Mouse (Mus musculus) limb, embryonic 11.5 days (tissue): ENCODE data around the gene Armc2. TPM values are rescaled to one million over a fixed set of nuclear protein-coding genes. Genes with fewer than 3 reads are reported as not detected.

ENCODE experiments used
- ATAC-seq: fragments of 200-750 bp; cut with Nextera tagmentation; 2 replicates; pipeline ENCODE4 v1.8.0; 2017; ENCODE audit warnings: low read depth; ENCODE audit not compliant: insufficient number of reproducible peaks, low FRiP score, low TSS enrichment
- DNase-seq: peaks from one replicate; pipeline ENCODE4 v3.0.0-alpha.2; 2015; ENCODE audit warnings: low spot score
- H3K27ac ChIP-seq: fragments of 300-500 bp; sonication (generic); replicated peaks from 2 replicates; pipeline ENCODE4 v1.5.1; 2014; ENCODE audit warnings: low read depth, mild to moderate bottlenecking, low read length
- H3K27me3 ChIP-seq: fragments of 300-500 bp; sonication (generic); 2 replicates; pipeline ENCODE4 v1.6.1; 2014; ENCODE audit warnings: mild to moderate bottlenecking, low read length, mixed read lengths; ENCODE audit not compliant: control insufficient read depth, insufficient read depth
- H3K36me3 ChIP-seq: fragments of 300-500 bp; sonication (generic); 2 replicates; pipeline ENCODE4 v1.6.1; 2014; ENCODE audit warnings: mild to moderate bottlenecking, low read length, moderate library complexity, mixed read lengths; ENCODE audit not compliant: control insufficient read depth, insufficient read depth
- H3K4me1 ChIP-seq: fragments of 300-500 bp; sonication (generic); 2 replicates; pipeline ENCODE4 v1.6.1; 2014; ENCODE audit warnings: low read length, mixed read lengths; ENCODE audit not compliant: control insufficient read depth, insufficient read depth
- H3K4me2 ChIP-seq: fragments of 300-500 bp; sonication (generic); 2 replicates; pipeline ENCODE4 v1.6.1; 2014; ENCODE audit warnings: low read depth, mild to moderate bottlenecking, moderate library complexity; ENCODE audit not compliant: severe bottlenecking
- H3K4me3 ChIP-seq: fragments of 300-500 bp; sonication (generic); 2 replicates; pipeline ENCODE4 v1.5.1; 2014; ENCODE audit warnings: low read depth, low read length
- H3K9ac ChIP-seq: fragments of 300-500 bp; sonication (generic); 2 replicates; pipeline ENCODE4 v1.6.1; 2014; ENCODE audit warnings: mild to moderate bottlenecking, low read length
- H3K9me3 ChIP-seq: fragments of 300-500 bp; sonication (generic); 2 replicates; pipeline ENCODE4 v1.6.1; 2016; ENCODE audit warnings: low read length; ENCODE audit not compliant: control insufficient read depth
- WGBS: fragments of 180-500 bp; shearing (Covaris S2); extraction: QIAGEN DNeasy Blood & Tissue Kit; methylation state at CpG from one replicate; pipeline ENCODE4 v1.1.7; 2014; 5-methylcytosine and 5-hydroxymethylcytosine counted together
- polyA plus RNA-seq: library from polyadenylated mRNA; unstranded; fragments of >200 nt; fragmentation: Nextera tagmentation; extraction: Ambion mirVana; gene quantifications from 2 replicates; pipeline ENCODE4 v1.2.1, GENCODE M21; 2014

The Armc2 gene
- polyA plus RNA-seq, 1 experiment from 2014 or later: 7.0 TPM

DNA sequence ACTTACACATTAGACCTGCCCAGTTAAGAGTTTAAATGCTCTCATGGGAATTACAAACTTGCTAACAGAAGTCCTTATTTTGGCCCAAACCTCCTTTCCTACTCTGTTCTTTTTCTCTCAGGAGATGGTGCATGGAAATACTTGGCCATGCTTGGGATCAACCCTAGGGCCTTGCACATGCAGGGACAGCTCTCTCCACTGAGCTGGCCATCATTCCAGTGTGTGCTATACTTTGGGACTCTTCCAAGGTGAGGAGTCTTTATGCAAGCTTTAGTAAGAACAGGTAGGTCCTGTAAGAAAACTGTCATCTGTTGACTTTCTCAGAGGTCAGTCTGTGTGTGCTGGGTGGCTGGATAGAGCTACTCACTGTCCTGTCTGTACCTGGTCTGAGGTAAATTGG, 127.7 kb downstream of the Armc2 start:
- Histone ChIP-seq H3K4me2 (no peak overlapping the region), H3K9ac (no peak overlapping the region), H3K27me3 (no peaks in the 10 kb centered on the region), H3K4me1 (peaks cover 17% of the 10 kb centered on the region), H3K9me3 (no peaks in the 10 kb centered on the region), H3K4me3 (no peak overlapping the region), H3K27ac (no peak overlapping the region), H3K36me3 (no peaks in the 10 kb centered on the region)
- DNase-seq: no peak
- no peak for ATAC-seq

DNA sequence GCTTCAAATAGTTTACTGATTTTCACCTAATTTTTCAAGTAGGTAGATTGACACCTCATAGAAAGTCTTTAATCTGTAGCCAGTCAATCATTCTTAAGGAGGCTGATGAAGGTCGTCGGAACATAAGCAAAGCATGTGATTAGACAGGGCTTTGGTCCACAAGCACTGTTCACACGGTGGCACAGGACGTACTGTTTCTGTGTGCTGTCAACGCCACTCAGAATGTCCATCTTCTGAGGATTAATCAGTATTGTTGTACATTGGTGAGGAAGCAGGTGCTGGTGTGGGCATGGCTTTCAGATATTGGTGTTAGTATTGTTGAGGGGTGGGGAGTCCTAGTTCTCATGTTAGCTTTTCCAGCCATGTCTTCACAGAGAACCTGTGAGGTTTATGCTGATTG, 128.7 kb downstream of the Armc2 start:
- Histone ChIP-seq H3K4me2 (no peak overlapping the region), H3K9ac (no peak overlapping the region), H3K36me3 (no peaks in the 10 kb centered on the region), H3K9me3 (no peaks in the 10 kb centered on the region), H3K4me1 (peaks cover 15% of the 10 kb centered on the region), H3K27ac (no peak overlapping the region), H3K4me3 (no peak overlapping the region), H3K27me3 (no peaks in the 10 kb centered on the region)
- ATAC-seq (no peak), DNase-seq (no peak)
- WGBS: 73% methylated on average over 5 of the region's 5 CpGs

DNA sequence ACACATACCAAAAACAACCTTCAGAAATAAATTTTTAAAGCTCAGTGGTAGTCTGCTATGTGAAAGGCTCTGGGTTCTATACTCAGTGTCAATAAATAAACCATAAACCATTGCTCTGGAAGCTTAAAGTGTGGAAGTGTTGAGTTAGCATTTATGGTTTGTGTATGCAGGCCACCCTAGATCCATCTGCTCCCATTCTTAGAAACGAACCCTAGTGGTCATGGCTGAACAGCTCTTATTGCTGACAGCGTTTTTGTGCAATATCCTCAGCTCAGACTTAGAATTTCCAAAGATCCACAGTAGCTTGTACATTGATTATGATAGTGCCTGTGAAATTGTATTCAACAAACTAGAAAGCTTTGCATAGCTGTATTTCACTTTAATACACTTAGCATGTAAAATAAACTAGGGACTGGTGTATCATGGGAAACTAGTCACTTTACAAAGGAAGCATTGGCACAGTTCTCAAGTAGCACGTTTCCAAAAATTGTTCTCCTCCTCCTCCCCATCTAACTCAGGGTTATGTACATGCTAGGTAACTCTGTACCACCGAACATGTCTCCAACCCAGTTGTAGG, 129.8 kb downstream of the Armc2 start:
- ATAC-seq: no peak
- H3K27me3 ChIP-seq: no peaks in the 10 kb centered on the region
- no peak overlapping the region for H3K9ac ChIP-seq
- DNase-seq: no peak
- H3K4me2 ChIP-seq: peak overlapping the region; percentile 22
- peak overlapping the region; percentile 66; the same call in 1 of the 2 replicates for H3K4me3 ChIP-seq
- WGBS: 55% methylated on average over 4 of the region's 4 CpGs
- no peaks in the 10 kb centered on the region for H3K9me3 ChIP-seq
- H3K4me1 ChIP-seq: 0 out of 2 replicates have a peak, but pooled peaks cover 5% of the 10 kb centered on the region
- no peak overlapping the region for H3K27ac ChIP-seq
- no peaks in the 10 kb centered on the region for H3K36me3 ChIP-seq

DNA sequence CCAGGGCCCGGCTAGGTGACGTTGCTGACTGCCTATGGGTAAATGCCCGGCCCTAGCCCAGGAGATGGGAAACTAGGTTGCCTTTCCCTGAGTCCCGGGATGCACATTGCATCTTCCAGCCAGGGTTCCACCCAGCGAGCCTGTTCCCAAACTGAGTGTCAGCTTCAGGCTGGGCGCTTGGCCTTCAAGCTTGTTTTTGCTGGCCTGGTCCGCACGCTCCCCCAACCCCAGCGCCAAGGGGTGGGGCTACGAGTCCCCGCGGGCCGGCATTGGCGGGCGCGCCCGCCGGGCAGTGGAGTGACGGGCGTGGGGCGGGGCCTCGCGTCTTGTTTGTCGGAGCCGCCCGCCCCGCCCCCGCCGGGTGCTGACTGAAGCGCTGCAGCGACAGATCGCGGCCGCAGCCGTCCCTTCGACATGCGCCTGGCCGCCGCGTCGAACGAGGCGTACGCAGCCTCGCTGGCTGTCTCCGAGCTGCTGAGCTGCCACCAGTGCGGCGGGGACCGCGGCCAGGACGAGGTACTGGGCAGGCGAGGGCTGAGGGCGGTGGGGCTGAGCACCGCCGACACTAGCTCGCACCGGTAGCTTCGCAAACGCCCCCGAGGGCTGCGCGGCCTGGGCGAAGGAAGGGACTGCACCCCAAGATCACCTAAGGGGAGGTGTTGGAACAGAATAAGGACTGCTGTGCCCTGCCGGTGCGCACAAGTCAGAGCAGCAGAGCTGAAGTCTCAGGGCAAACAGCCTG, 131.0 kb downstream of the Armc2 start:
- no peaks in the 10 kb centered on the region for H3K27me3 ChIP-seq
- H3K9me3 ChIP-seq: no peaks in the 10 kb centered on the region
- H3K9ac ChIP-seq: peak overlapping the region; percentile 79
- H3K36me3 ChIP-seq: no peaks in the 10 kb centered on the region
- H3K27ac ChIP-seq: peak overlapping the region; percentile 88
- H3K4me2 ChIP-seq: peak overlapping the region; percentile 82
- WGBS: 1% methylated on average over 64 of the region's 65 CpGs
- 0 out of 2 replicates have a peak, but pooled peaks cover 3% of the 10 kb centered on the region for H3K4me1 ChIP-seq
- DNase-seq: peak; percentile 98
- H3K4me3 ChIP-seq: peak overlapping the region; percentile 66
- ATAC-seq: peak; percentile 95

DNA sequence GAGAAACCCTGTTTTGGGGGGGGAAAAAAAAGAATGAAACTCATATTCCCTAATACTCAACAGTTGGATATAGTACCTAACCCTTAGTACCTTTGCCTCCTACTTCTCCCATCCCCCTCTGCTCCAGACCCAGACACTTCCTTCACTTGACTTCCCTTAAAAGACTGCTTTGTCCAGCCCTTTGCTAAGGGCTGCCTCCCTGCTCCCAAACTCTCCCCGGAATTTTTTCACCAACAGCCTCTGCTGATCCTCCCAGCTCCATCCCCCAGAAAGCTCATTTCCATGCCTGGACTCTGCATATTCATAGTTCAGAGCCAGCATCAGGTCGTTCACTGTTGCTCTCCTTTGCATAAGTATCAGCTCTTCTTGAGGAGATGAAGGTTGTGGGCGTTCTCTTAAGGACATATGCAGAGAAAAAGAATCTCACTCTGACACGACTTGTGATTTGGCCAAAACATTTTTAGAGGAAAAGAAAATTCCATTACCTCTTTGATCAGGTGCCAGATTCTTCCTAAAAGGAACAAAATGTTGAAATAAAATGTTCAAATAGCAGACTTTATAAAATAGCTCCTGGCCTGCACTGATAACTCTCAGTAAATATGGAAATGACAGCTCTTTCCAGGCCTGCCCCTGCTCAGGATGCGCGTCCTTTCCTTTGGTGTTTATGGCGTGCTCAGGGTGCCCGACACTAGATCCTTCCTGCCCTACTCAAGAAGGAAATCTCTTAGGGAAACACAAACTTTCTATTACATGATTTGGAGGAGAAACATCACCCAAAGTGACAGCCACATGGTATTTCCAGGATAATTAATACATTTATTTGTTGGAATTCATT, 134.3 kb downstream of the Armc2 start:
- no peak overlapping the region for H3K4me3 ChIP-seq
- no peaks in the 10 kb centered on the region for H3K27me3 ChIP-seq
- DNase-seq (no peak), ATAC-seq (no peak)
- no peak overlapping the region for H3K9ac ChIP-seq
- H3K36me3 ChIP-seq: no peaks in the 10 kb centered on the region
- 58% methylated on average over 8 of the region's 8 CpGs for WGBS
- H3K9me3 ChIP-seq: no peaks in the 10 kb centered on the region
- no peak overlapping the region for H3K27ac ChIP-seq
- 0 out of 2 replicates have a peak, but pooled peaks cover 3% of the 10 kb centered on the region for H3K4me1 ChIP-seq
- no peak overlapping the region for H3K4me2 ChIP-seq

DNA sequence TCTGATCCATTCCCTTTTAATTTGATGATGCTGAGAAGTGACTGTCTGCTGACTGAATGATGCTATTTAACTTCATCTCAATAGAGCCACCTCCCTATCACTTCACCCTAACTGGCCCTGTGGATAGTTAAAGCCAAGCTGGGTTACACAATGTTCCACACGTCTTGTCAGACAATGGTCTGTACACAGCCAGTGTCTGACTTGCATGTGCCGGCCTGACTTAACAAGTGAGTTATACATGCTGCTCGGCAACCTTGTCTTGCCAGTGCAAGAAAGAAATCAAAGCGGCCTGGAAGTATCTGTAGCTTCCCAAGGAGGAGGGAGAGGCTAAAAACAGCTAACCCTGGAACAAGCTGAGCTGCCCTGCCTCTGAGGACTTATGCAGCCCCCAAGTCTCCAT, 136.8 kb downstream of the Armc2 start:
- H3K9me3 ChIP-seq: no peaks in the 10 kb centered on the region
- no peak for DNase-seq
- no peak overlapping the region for H3K4me3 ChIP-seq
- no peaks in the 10 kb centered on the region for H3K4me1 ChIP-seq
- H3K4me2 ChIP-seq: no peak overlapping the region
- H3K36me3 ChIP-seq: no peaks in the 10 kb centered on the region
- no peak overlapping the region for H3K27ac ChIP-seq
- no peaks in the 10 kb centered on the region for H3K27me3 ChIP-seq
- 49% methylated on average over 4 of the region's 4 CpGs for WGBS
- H3K9ac ChIP-seq: no peak overlapping the region
- no peak for ATAC-seq

DNA sequence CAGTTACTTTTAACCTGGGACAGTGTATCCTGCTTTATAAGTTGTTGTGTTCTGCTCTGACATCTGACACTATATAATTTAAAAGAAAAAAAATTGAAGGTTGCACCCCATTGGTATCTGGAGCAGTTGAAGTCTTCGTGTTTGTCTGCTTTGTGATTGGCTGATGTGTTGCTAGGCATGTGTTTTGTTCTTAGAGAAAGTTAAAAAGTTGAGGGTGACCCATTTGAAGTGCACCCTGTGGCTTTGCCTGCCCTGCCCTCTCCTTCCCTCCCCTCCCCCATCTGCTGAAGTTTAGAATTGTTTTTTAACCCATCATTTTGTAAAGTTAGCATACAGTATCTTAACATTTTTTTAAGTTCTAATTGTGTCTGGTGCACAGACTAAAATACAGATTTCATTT, 137.5 kb downstream of the Armc2 start:
- ATAC-seq: no peak
- WGBS: 15% methylated on average over 1 of the region's 1 CpGs
- H3K27ac ChIP-seq: no peak overlapping the region

DNA sequence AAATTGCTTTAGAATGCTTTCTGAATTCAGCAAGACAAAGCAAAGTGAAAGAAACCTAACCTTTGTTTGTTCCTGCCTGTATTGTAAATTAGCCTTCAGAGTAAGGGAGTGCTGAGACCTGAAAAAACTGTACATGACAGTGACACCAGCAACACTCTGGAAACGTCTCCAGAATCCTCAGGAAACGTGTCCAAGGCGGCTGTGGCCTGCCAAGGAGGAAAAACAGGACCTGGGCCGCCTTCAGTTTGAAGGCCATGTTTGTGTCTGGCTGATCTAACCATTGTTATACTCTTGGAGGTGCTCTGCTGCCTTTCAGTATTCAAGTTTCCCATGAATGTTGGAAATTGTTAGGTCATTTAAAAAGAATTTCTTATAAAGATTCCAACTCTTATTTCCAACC, 138.0 kb downstream of the Armc2 start:
- Histone ChIP-seq H3K27me3 (no peaks in the 10 kb centered on the region), H3K9ac (no peak overlapping the region), H3K4me3 (no peak overlapping the region), H3K9me3 (no peaks in the 10 kb centered on the region), H3K4me1 (no peaks in the 10 kb centered on the region), H3K4me2 (no peak overlapping the region), H3K36me3 (no peaks in the 10 kb centered on the region), H3K27ac (no peak overlapping the region)
- no peak for DNase-seq
- no peak for ATAC-seq
- WGBS: 47% methylated on average over 4 of the region's 4 CpGs

More for the DNA sequence above, 137.5 kb downstream of the Armc2 start:
- Histone ChIP-seq H3K4me1 (no peaks in the 10 kb centered on the region), H3K9me3 (no peaks in the 10 kb centered on the region), H3K27me3 (no peaks in the 10 kb centered on the region), H3K4me2 (no peak overlapping the region), H3K9ac (no peak overlapping the region), H3K36me3 (no peaks in the 10 kb centered on the region), H3K4me3 (no peak overlapping the region)
- DNase-seq: no peak
